Mouse (Mus musculus): ENCODE results near the gene Onecut3.

- no peak for TF ChIP-seq CTCF (IDR thresholded peaks at IDR 0.05; ENCODE audit: control insufficient read depth, insufficient read depth, low read length)
- no peak for TF ChIP-seq POLR2A (IDR thresholded peaks at IDR 0.05; ENCODE audit: borderline replicate concordance, control insufficient read depth, low read depth, low read length)
Measured at GRCm38 (mm10) chr10:80478531-80478930, 16.1 kb upstream of the Onecut3 start.

Measured in bone marrow, adult 2 months (tissue).